Mouse (Mus musculus) kidney, embryonic 14.5 days (tissue): Measurements from ENCODE around the gene Gm47959. TPM values are rescaled to one million over a fixed set of nuclear protein-coding genes. Genes with fewer than 3 reads are reported as not detected.
"Not testable (repeated sequence)": the region's sequence is repeated elsewhere in the genome, so short reads cannot be mapped to it uniquely, and the experiment has no call there.

Experiments used
- ATAC-seq: fragments of 200-750 bp; cut with Nextera tagmentation; 2 replicates; pipeline ENCODE4 v1.8.0; 2017; ENCODE audit warnings: moderate number of reproducible peaks, mild to moderate bottlenecking, moderate TSS enrichment, moderate library complexity; ENCODE audit not compliant: low FRiP score, low TSS enrichment
- H3K27ac ChIP-seq: fragments of 300-500 bp; sonication (generic); 2 replicates; pipeline ENCODE4 v1.5.1; 2014; ENCODE audit warnings: low read depth, mild to moderate bottlenecking, low read length, moderate library complexity, mixed read lengths
- H3K27me3 ChIP-seq: fragments of 300-500 bp; sonication (generic); 2 replicates; pipeline ENCODE4 v1.6.1; 2014; ENCODE audit warnings: mild to moderate bottlenecking, low read length; ENCODE audit not compliant: control insufficient read depth, insufficient read depth
- H3K36me3 ChIP-seq: fragments of 300-500 bp; sonication (generic); 2 replicates; pipeline ENCODE4 v1.6.1; 2014; ENCODE audit warnings: low read length, mixed read lengths; ENCODE audit not compliant: control insufficient read depth, insufficient read depth
- H3K4me1 ChIP-seq: fragments of 300-500 bp; sonication (generic); 2 replicates; pipeline ENCODE4 v1.6.1; 2014; ENCODE audit warnings: low read length, mixed read lengths; ENCODE audit not compliant: control insufficient read depth, insufficient read depth
- H3K4me2 ChIP-seq: fragments of 300-500 bp; sonication (generic); replicated peaks from 2 replicates; pipeline ENCODE4 v1.6.1; 2014; ENCODE audit warnings: low read depth, mild to moderate bottlenecking, low read length
- H3K4me3 ChIP-seq: fragments of 300-500 bp; sonication (generic); 2 replicates; pipeline ENCODE4 v1.5.1; 2014; ENCODE audit warnings: mild to moderate bottlenecking, low read length
- H3K9ac ChIP-seq: fragments of 300-500 bp; sonication (generic); 2 replicates; pipeline ENCODE4 v1.6.1; 2014; ENCODE audit warnings: low read depth, mild to moderate bottlenecking, low read length, moderate library complexity
- H3K9me3 ChIP-seq: fragments of 300-500 bp; sonication (generic); 2 replicates; pipeline ENCODE4 v1.6.1; 2016; ENCODE audit warnings: low read length; ENCODE audit not compliant: control insufficient read depth
- WGBS: fragments of 180-500 bp; shearing (Covaris S2); extraction: QIAGEN DNeasy Blood & Tissue Kit; methylation state at CpG from one replicate; pipeline ENCODE4 v1.1.7; 2014; 5-methylcytosine and 5-hydroxymethylcytosine counted together
- polyA plus RNA-seq: library from polyadenylated mRNA; unstranded; fragments of >200 nt; fragmentation: Nextera tagmentation; extraction: Ambion mirVana; gene quantifications from 2 replicates; pipeline ENCODE4 v1.2.1, GENCODE M21; 2014

Gm47959 gene
- not detected in 2 replicates for polyA plus RNA-seq

DNA sequence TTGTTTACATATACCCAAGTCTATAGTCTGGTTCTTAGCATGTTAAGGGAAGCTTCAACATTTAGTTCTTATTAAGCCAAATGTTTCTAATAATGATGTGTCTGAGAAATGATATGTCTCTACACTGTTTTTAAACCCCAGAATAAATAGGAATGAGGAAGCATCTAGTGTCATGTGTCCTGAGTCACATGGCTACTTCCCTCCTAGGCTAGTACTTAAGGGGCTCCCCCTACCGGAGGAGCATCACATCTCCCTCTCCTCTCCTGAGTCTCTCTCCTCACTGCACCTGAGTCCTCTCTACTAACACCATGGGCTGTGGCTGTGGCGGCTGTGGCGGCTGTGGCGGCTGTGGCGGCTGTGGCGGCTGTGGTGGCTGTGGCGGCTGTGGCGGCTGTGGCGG, at the start of gene Gm47959:
Gm47959 (plus strand) TSS at position 243 of the 400 bp plus-strand sequence.
- not testable (repeated sequence) for H3K4me1 ChIP-seq, H3K4me3 ChIP-seq, H3K4me2 ChIP-seq, ATAC-seq, H3K36me3 ChIP-seq, H3K9ac ChIP-seq, H3K27me3 ChIP-seq, H3K9me3 ChIP-seq, H3K27ac ChIP-seq
- 95% methylated on average over 5 of the region's 9 CpGs for WGBS

DNA sequence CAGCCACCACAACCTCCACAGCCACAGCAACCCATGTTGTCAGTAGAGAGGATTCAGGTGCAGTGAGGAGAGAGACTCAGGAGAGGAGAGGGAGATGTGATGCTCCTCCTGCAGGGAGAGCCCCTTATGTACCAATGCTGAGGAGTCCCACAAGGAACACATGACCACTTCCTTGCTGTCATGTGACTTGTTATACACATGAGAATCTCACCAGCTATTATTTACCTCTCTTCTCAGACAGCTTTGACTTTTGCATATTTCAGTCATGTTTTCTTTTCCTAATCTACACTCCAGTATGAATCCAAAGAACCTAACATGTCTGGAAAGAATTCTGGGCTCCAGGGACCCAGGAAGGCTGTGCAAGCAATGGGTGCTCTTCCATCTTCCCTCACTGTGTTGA, 44.4 kb upstream of the Gm47959 start, which contains the start of gene Gm7544:
Gm7544 (minus strand) TSS at position 101 of the 400 bp plus-strand sequence.
- not testable (repeated sequence) for H3K4me3 ChIP-seq, H3K27ac ChIP-seq, ATAC-seq, H3K4me2 ChIP-seq, H3K27me3 ChIP-seq, H3K36me3 ChIP-seq, H3K9me3 ChIP-seq, H3K9ac ChIP-seq, H3K4me1 ChIP-seq

DNA sequence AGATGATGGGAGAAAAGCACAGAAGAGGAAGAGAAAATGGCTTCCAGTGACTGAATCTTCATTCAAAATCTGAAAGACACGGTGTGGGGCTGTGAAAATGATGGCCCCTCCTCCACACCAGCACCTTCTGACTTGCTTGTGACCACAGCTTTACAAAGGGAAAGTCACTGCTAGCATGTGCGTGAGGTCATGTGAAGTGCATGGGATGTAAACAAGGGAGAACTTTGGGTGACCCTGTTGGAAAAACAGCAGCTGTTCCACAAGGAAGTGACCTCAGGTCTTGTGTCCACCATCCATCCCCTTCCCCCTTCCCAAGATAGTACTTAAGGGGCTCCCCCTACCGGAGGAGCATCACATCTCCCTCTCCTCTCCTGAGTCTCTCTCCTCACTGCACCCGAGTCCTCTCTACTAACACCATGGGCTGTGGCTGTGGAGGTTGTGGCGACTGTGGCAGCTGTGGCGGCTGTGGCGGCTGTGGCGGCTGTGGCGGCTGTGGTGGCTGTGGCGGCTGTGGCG, 40.4 kb upstream of the Gm47959 start, which contains the start of gene Gm47955:
Gm47955 (plus strand) TSS at position 417 of the 516 bp plus-strand sequence.
- Histone ChIP-seq H3K4me3 (no peak within 1 kb of the TSS), H3K4me1 (no peaks in the 10 kb centered on the region), H3K9ac (no peak within 1 kb of the TSS), H3K9me3 (no peaks in the 10 kb centered on the region), H3K27me3 (no peaks in the 10 kb centered on the region), H3K4me2 (no peak within 1 kb of the TSS), H3K27ac (no peak within 1 kb of the TSS), H3K36me3 (no peaks in the 10 kb centered on the region)
- 87% methylated on average over 11 of the region's 11 CpGs for WGBS
- ATAC-seq: no peak

GRCm38 (mm10) chr1:82966413-82966812, 33.9 kb upstream of the Gm47959 start:
- H3K4me1 ChIP-seq: no peaks in the 10 kb centered on the region
- H3K4me3 ChIP-seq: no peak overlapping the region
- no peak for ATAC-seq
- no peak overlapping the region for H3K27ac ChIP-seq
- no peaks in the 10 kb centered on the region for H3K27me3 ChIP-seq
- no peak overlapping the region for H3K4me2 ChIP-seq
- no peaks in the 10 kb centered on the region for H3K36me3 ChIP-seq
- 76% methylated on average over 3 of the region's 3 CpGs for WGBS
- no peak overlapping the region for H3K9ac ChIP-seq
- no peaks in the 10 kb centered on the region for H3K9me3 ChIP-seq

- Histone ChIP-seq H3K27me3 (no peaks in the 10 kb centered on the region), H3K36me3 (no peaks in the 10 kb centered on the region), H3K4me1 (no peaks in the 10 kb centered on the region), H3K9me3 (no peaks in the 10 kb centered on the region), H3K4me2 (no peak overlapping the region), H3K4me3 (no peak overlapping the region), H3K9ac (no peak overlapping the region), H3K27ac (no peak overlapping the region)
- WGBS: 59% methylated on average over 4 of the region's 4 CpGs
- no peak for ATAC-seq
Measured at GRCm38 (mm10) chr1:82972046-82972445, 28.3 kb upstream of the Gm47959 start.

DNA sequence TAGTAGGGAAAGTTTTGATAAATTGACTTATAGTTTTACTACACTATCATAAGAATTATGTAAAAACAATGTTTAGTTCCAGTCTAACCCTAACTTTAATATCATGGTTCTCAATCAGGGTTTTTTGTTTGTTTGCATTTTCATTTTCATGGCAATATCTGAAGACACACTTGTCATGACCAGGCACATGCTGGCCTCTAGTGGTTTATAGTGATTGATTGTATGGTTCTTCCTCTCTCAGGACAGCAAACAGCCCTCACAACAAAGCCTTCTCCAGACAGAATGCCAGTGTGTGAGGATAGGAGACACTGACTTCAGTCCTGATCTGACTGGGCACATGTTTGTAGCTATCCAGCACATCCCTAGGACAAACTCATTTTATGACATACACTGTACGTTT, 27.1 kb upstream of the Gm47959 start:
- H3K27me3 ChIP-seq: no peaks in the 10 kb centered on the region
- H3K4me2 ChIP-seq: no peak overlapping the region
- H3K4me1 ChIP-seq: no peaks in the 10 kb centered on the region
- WGBS: 88% methylated on average over 1 of the region's 1 CpGs
- H3K27ac ChIP-seq: no peak overlapping the region
- no peak overlapping the region for H3K4me3 ChIP-seq
- H3K9ac ChIP-seq: no peak overlapping the region
- ATAC-seq: no peak
- H3K36me3 ChIP-seq: no peaks in the 10 kb centered on the region
- H3K9me3 ChIP-seq: no peaks in the 10 kb centered on the region

GRCm38 (mm10) chr1:82973901-82974300, 26.4 kb upstream of the Gm47959 start:
- Histone ChIP-seq H3K4me2 (no peak overlapping the region), H3K27ac (no peak overlapping the region), H3K36me3 (no peaks in the 10 kb centered on the region), H3K9ac (no peak overlapping the region), H3K27me3 (no peaks in the 10 kb centered on the region), H3K9me3 (no peaks in the 10 kb centered on the region), H3K4me3 (no peak overlapping the region), H3K4me1 (no peaks in the 10 kb centered on the region)
- 74% methylated on average over 6 of the region's 6 CpGs for WGBS
- ATAC-seq: no peak

DNA sequence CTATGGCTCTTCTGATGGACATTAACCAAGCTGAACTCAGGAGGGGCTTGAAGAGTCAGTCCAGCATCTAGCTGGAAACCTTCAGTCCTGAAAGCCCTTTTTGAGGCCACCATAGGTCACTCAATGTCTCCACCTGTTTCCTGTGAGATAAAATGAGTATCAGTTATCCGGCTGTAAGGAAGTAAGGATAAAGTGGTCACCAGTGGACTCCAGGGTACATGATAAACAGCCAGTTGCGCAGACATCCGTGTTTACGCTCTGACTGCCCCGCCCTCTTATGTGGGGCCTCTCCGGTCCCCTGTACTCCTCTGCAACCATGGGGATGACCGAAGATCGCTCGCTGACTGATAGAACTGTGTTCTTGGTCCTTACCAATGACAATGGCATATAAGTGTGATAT, 26.0 kb upstream of the Gm47959 start:
- no peaks in the 10 kb centered on the region for H3K4me1 ChIP-seq
- H3K27ac ChIP-seq: no peak overlapping the region
- no peak overlapping the region for H3K4me3 ChIP-seq
- no peak overlapping the region for H3K4me2 ChIP-seq
- no peaks in the 10 kb centered on the region for H3K27me3 ChIP-seq
- no peak overlapping the region for H3K9ac ChIP-seq
- H3K9me3 ChIP-seq: no peaks in the 10 kb centered on the region
- H3K36me3 ChIP-seq: no peaks in the 10 kb centered on the region
- ATAC-seq: no peak
- 81% methylated on average over 9 of the region's 9 CpGs for WGBS

DNA sequence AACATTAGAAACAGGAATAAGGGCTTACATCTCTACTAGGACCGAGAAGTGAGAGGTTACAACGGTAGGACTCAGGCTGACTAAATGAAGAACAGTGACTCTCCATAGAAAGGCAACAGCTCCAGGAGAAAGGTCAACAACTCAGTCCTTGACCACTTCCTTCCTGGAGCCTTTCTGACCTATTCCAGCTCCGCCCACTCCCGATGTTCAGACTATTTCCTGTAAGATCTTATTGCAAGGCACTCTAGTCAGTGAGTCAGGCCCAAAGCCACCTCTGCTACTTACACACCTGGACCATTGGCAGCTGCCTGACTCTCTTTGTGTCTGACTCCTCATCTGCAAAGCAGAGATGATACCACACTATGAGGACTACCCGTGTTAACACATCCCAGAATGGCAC, 24.6 kb upstream of the Gm47959 start:
- Histone ChIP-seq H3K27me3 (no peaks in the 10 kb centered on the region), H3K4me1 (no peaks in the 10 kb centered on the region), H3K9me3 (no peaks in the 10 kb centered on the region), H3K27ac (no peak overlapping the region), H3K36me3 (no peaks in the 10 kb centered on the region), H3K4me3 (no peak overlapping the region), H3K9ac (no peak overlapping the region), H3K4me2 (no peak overlapping the region)
- WGBS: 76% methylated on average over 5 of the region's 5 CpGs
- no peak for ATAC-seq
